9 mouse cellular contexts compared by ENCODE assay signal in the genomic region with DNA sequence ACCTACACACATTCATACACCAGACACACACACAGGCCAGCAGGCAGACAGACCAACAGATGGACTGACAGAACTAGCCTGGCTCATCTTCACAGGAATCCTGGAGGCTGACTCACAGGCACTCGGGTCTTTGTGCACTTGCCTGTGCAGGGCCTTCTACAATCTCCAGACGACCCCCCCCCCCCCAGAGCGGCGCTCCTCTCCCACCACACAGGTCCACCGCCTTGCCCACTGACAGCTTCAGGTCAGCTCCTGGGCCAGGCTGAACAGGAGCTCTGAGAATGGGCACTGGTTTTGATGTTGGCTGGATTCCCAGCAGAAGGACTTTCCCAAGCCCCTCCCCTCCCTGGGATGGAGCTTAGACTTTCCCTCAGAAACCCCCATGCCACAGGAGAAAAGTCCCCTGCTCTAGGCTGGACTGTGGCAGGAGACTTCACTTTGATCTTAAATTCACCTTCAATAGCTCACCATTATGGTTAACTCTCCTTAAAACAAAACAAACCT. TPM values are rescaled to one million over a fixed set of nuclear protein-coding genes. Genes with fewer than 3 reads are reported as not detected.
DNase-seq lines count a peak whose midpoint lies in the region; ATAC-seq lines count a peak whose summit lies in the region.
"Had no signal": no experiment of that assay in that cellular context is flagged by ENCODE, and none has a peak within 500 bp of the region (broad histone marks: within the 10 kb centered on the region; RNA-seq: fewer than 3 reads in every experiment).

No protein-coding gene starts in this region.

- no peaks in the 10 kb centered on the region for H3K9me3 ChIP-seq in hindbrain, embryonic 16.5 days (ENCODE audit: control insufficient read depth, low read length)
- no peaks in the 10 kb centered on the region for H3K9me3 ChIP-seq in hindbrain, embryonic 13.5 days

- 0 out of 2 replicates have a peak overlapping the region, but pooled peaks have one; percentile 3 for H3K4me2 ChIP-seq in hindbrain, embryonic 16.5 days (ENCODE audit: low read length)
- no peak overlapping the region for H3K4me2 ChIP-seq in hindbrain, embryonic 13.5 days

- H3K9ac ChIP-seq in hindbrain, embryonic 16.5 days (ENCODE audit: low read depth, low read length) = no peak overlapping the region
- H3K9ac ChIP-seq in hindbrain, embryonic 13.5 days = no peak overlapping the region

- H3K27me3 ChIP-seq in hindbrain, embryonic 16.5 days (replicated peaks; ENCODE audit: control insufficient read depth, insufficient read depth, low read length) = no peaks in the 10 kb centered on the region
- peaks cover 5% of the 10 kb centered on the region for H3K27me3 ChIP-seq in hindbrain, embryonic 13.5 days

- no peak for ATAC-seq in hindbrain, embryonic 16.5 days
- no peak for ATAC-seq in hindbrain, embryonic 13.5 days (ENCODE audit: low FRiP score)

- DNase-seq in CD4-positive helper T cell, adult 2 months (ENCODE audit: low read depth, low spot score) = peak; percentile 51
- peak; percentile 62 for DNase-seq in Muller cell, postnatal 12 days (ENCODE audit: inconsistent ontology term)
- DNase-seq in kidney, postnatal 14 days = peak; percentile 73
- no peak for DNase-seq in frontal cortex, postnatal 14 days (ENCODE audit: low spot score in 2 of 2)
- no peak for DNase-seq in embryo, embryonic 9.5 days (ENCODE audit: extremely low spot score)
- no peak for DNase-seq in right cerebral cortex, postnatal 36 days (ENCODE audit: low spot score in 2 of 2)

- 50% methylated on average over 5 of the region's 5 CpGs for WGBS in hindbrain, embryonic 16.5 days
- 56% methylated on average over 5 of the region's 5 CpGs for WGBS in hindbrain, embryonic 13.5 days

- H3K36me3 ChIP-seq in hindbrain, embryonic 16.5 days (ENCODE audit: control insufficient read depth, insufficient read depth, low read length) = no peaks in the 10 kb centered on the region
- 0 out of 2 replicates have a peak, but pooled peaks cover 7% of the 10 kb centered on the region for H3K36me3 ChIP-seq in hindbrain, embryonic 13.5 days

- H3K4me3 ChIP-seq in hindbrain, embryonic 16.5 days (ENCODE audit: low read length) = no peak overlapping the region
- no peak overlapping the region for H3K4me3 ChIP-seq in hindbrain, embryonic 13.5 days

- H3K4me1 ChIP-seq in hindbrain, embryonic 16.5 days (ENCODE audit: control insufficient read depth, insufficient read depth, low read depth, low read length) = peaks cover 27% of the 10 kb centered on the region
- peaks cover 52% of the 10 kb centered on the region for H3K4me1 ChIP-seq in hindbrain, embryonic 13.5 days (replicated peaks)

- H3K27ac ChIP-seq in hindbrain, embryonic 16.5 days (ENCODE audit: low read depth, low read length) = no peak overlapping the region
- H3K27ac ChIP-seq in hindbrain, embryonic 13.5 days = no peak overlapping the region

RNA-seq across cellular contexts. Expression of a gene that starts 6.8 kb away (rescaled TPM):
- polyA plus RNA-seq in hindbrain, embryonic 16.5 days (2015; fragmentation: Nextera tagmentation; extraction: Ambion mirVana) = 1.8 and 2.7 TPM in 2 replicates
- 1.2 and 1.7 TPM in 2 replicates for polyA plus RNA-seq in hindbrain, embryonic 13.5 days (2015; fragmentation: Nextera tagmentation; extraction: Ambion mirVana)

RNA-seq across cellular contexts. Expression of a gene that starts 40.2 kb away (rescaled TPM):
- polyA plus RNA-seq in hindbrain, embryonic 16.5 days (2015; fragmentation: Nextera tagmentation; extraction: Ambion mirVana) = 1.1 and 1.4 TPM in 2 replicates
- polyA plus RNA-seq in hindbrain, embryonic 13.5 days (2015; fragmentation: Nextera tagmentation; extraction: Ambion mirVana) = 0.65 and 1.2 TPM in 2 replicates

RNA-seq across cellular contexts. Expression of a gene that starts 40.2 kb away (rescaled TPM):
- polyA plus RNA-seq in hindbrain, embryonic 16.5 days (2015; fragmentation: Nextera tagmentation; extraction: Ambion mirVana) = 33.1 and 36.0 TPM in 2 replicates
- 26.0 and 27.9 TPM in 2 replicates for polyA plus RNA-seq in hindbrain, embryonic 13.5 days (2015; fragmentation: Nextera tagmentation; extraction: Ambion mirVana)

RNA-seq across cellular contexts. Expression of a gene that starts 45.8 kb away (rescaled TPM):
- polyA plus RNA-seq in hindbrain, embryonic 16.5 days (2015; fragmentation: Nextera tagmentation; extraction: Ambion mirVana) = 0.35 TPM in 1 of 2 replicates, not detected in the other
- 0.04 and 0.09 TPM in 2 replicates for polyA plus RNA-seq in hindbrain, embryonic 13.5 days (2015; fragmentation: Nextera tagmentation; extraction: Ambion mirVana)
- polyA plus RNA-seq: limb, embryonic 11.5 days had no signal

Comparison
In these comparisons a context has a peak if more than half of its experiments do, and no peak if none do; other contexts are left out.
1. DNase-seq: peak in CD4-positive helper T cell, adult 2 months (single experiment), Muller cell, postnatal 12 days (single experiment) and kidney, postnatal 14 days (single experiment); none in frontal cortex, postnatal 14 days (0 of 2), embryo, embryonic 9.5 days (single experiment) and right cerebral cortex, postnatal 36 days (0 of 2).